Mouse (Mus musculus) forebrain, embryonic 14.5 days (tissue): ENCODE results near the gene Tmem104. TPM values are rescaled to one million over a fixed set of nuclear protein-coding genes. Genes with fewer than 3 reads are reported as not detected.
A peak's percentile ranks its signal among the peaks of the same experiment; 100 is the strongest.

Experiments used
- ATAC-seq: fragments of 200-750 bp; cut with Nextera tagmentation; 2 replicates; pipeline ENCODE4 v1.8.0; 2017; ENCODE audit warnings: mild to moderate bottlenecking, moderate library complexity
- DNase-seq: peaks from one replicate; pipeline ENCODE4 v3.0.0-alpha.2; 2015; ENCODE audit warnings: low spot score
- H3K27ac ChIP-seq: fragments of 300-500 bp; sonication (generic); 2 replicates; pipeline ENCODE4 v1.5.1; 2014; ENCODE audit warnings: low read depth, mild to moderate bottlenecking, control low read depth, low read length, moderate library complexity
- H3K27me3 ChIP-seq: fragments of 300-500 bp; sonication (generic); replicated peaks from 2 replicates; pipeline ENCODE4 v1.6.1; 2014; ENCODE audit warnings: low read length, control low read depth, mixed read lengths; ENCODE audit not compliant: control insufficient read depth, insufficient read depth
- H3K36me3 ChIP-seq: fragments of 300-500 bp; sonication (generic); 2 replicates; pipeline ENCODE4 v1.6.1; 2014; ENCODE audit warnings: low read length, control low read depth; ENCODE audit not compliant: control insufficient read depth, insufficient read depth
- H3K4me1 ChIP-seq: fragments of 300-500 bp; sonication (generic); 2 replicates; pipeline ENCODE4 v1.6.1; 2014; ENCODE audit warnings: antibody characterized with exemption, low read length, control low read depth; ENCODE audit not compliant: control insufficient read depth, insufficient read depth
- H3K4me2 ChIP-seq: fragments of 300-500 bp; sonication (generic); 2 replicates; pipeline ENCODE4 v1.6.1; 2014; ENCODE audit warnings: mild to moderate bottlenecking, control low read depth, low read length
- H3K4me3 ChIP-seq: fragments of 300-500 bp; sonication (generic); 2 replicates; pipeline ENCODE4 v1.5.1; 2014; ENCODE audit warnings: low read depth, low read length, control low read depth
- H3K9ac ChIP-seq: fragments of 300-500 bp; sonication (generic); 2 replicates; pipeline ENCODE4 v1.6.1; 2014; ENCODE audit warnings: mild to moderate bottlenecking, low read length, control low read depth, moderate library complexity
- H3K9me3 ChIP-seq: fragments of 300-500 bp; sonication (generic); replicated peaks from 2 replicates; pipeline ENCODE4 v1.6.1; 2016; ENCODE audit warnings: low read length, control low read depth, mixed read lengths; ENCODE audit not compliant: control insufficient read depth
- WGBS: fragments of 180-500 bp; shearing (Covaris S2); extraction: QIAGEN DNeasy Blood & Tissue Kit; methylation state at CpG from one replicate; pipeline ENCODE4 v1.1.7; 2014; 5-methylcytosine and 5-hydroxymethylcytosine counted together
- polyA plus RNA-seq: library from polyadenylated mRNA; unstranded; fragments of >200 nt; fragmentation: Nextera tagmentation; extraction: Ambion mirVana; gene quantifications from 2 replicates; pipeline ENCODE4 v1.2.1, GENCODE M21; 2014

Tmem104 gene
- polyA plus RNA-seq, 1 experiment from 2014 or later, result 6.3 TPM

DNA sequence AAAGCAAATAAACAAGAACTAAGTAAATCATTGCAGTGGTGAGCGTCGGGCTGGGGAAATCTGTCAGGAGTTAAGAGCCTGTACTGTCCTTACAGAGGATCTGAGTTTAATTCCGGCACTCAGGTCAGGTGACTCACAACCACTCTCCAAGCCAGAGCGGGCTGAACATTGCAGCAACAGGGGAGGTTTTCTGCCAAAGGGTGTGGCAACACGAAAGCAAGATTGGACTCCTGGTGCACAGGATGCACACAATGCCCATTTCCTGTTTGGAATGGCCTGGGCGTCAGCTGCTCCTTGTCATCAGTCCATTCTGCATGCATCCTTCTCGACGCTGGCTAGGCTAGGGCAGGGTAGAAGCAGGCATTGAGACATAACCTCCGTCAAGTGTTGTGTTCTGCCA is 32.0 kb downstream of the Tmem104 start:
- DNase-seq (no peak), ATAC-seq (no peak)
- H3K27me3 ChIP-seq, result no peaks in the 10 kb centered on the region; the same call in 1 of the 2 replicates
- H3K4me3 ChIP-seq, result no peak overlapping the region
- no peak overlapping the region for H3K4me2 ChIP-seq
- H3K9me3 ChIP-seq, result no peaks in the 10 kb centered on the region
- H3K27ac ChIP-seq, result no peak overlapping the region
- no peak overlapping the region for H3K9ac ChIP-seq
- H3K36me3 ChIP-seq, result no peaks in the 10 kb centered on the region
- H3K4me1 ChIP-seq, result peaks cover 23% of the 10 kb centered on the region
- WGBS, result 83% methylated on average over 9 of the region's 9 CpGs

DNA sequence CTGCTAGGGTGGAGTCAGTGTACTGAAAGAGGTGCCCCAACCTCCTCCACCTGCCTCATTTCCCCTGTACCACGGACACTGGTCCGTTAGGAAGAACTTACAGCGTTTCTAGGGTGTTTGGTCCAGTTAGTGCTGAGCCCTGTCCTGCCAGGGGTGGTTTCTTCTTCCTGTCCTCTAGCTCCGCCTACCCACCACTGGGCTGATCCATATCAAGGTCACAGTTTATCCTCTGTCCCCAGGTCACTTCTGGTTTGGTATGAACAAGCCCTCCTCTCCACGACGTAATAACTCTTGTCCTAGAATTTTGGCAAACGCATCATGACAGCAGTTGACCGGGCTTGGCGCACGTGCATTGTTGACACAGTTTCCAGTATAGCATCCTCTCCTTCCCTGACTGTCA is 32.4 kb downstream of the Tmem104 start:
- WGBS, result 97% methylated on average over 10 of the region's 10 CpGs
- no peak for ATAC-seq

DNA sequence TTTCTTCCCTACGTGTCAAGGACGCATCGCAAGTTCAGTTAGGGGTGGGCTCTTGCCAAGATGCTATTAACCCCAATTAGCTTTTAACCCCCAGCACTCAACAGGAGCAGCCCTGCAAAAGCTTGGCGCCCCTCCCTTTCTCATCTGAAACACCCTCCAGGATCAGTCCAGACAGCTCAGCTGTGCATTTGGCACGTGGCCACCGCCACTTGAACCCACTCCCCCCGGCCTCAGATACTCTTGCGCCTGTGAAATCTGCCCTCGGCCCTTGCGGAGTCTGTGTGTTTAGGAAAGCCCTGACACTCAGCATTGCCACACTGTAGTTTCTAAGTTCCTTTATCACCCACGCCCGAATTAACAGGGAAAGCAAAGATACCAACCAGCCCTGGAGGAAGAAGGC is 34.8 kb downstream of the Tmem104 start:
- H3K27ac ChIP-seq, result no peak overlapping the region
- WGBS, result 39% methylated on average over 12 of the region's 12 CpGs

More for the DNA sequence above, 32.4 kb downstream of the Tmem104 start:
- Histone ChIP-seq H3K9me3 (no peaks in the 10 kb centered on the region), H3K27me3 (no peaks in the 10 kb centered on the region; the same call in 1 of the 2 replicates), H3K36me3 (no peaks in the 10 kb centered on the region), H3K27ac (no peak overlapping the region), H3K4me2 (no peak overlapping the region), H3K4me1 (peaks cover 24% of the 10 kb centered on the region), H3K4me3 (no peak overlapping the region), H3K9ac (no peak overlapping the region)
- DNase-seq, result no peak

DNA sequence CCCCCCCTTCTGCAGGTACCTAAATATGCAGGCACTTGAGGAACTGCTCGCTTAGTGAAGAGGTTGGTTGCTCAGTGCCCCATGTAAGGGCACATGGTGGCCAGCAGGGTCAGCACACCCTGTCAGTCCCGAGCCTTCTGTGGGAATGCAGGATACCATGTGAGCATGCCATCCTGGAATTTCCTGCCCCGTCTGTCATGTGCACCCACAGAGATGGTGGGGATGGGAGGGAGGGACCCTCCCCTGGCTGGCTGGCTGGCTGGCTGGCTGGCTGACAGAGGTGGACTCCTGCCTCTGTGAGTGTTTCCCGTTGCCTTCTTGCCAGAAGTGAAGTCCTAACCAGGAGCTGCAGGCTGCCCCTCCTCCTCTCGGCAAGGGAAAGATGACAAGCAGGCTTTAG is 35.3 kb downstream of the Tmem104 start:
- 48% methylated on average over 5 of the region's 5 CpGs for WGBS
- Histone ChIP-seq H3K4me3 (no peak overlapping the region), H3K27ac (no peak overlapping the region), H3K9ac (no peak overlapping the region), H3K36me3 (no peaks in the 10 kb centered on the region), H3K4me1 (peaks cover 48% of the 10 kb centered on the region), H3K4me2 (no peak overlapping the region), H3K27me3 (no peaks in the 10 kb centered on the region), H3K9me3 (no peaks in the 10 kb centered on the region)
- no peak for DNase-seq
- ATAC-seq, result no peak

More for the DNA sequence above, 34.8 kb downstream of the Tmem104 start:
- Histone ChIP-seq H3K9me3 (no peaks in the 10 kb centered on the region), H3K4me2 (no peak overlapping the region), H3K36me3 (no peaks in the 10 kb centered on the region), H3K4me1 (peaks cover 47% of the 10 kb centered on the region), H3K27me3 (no peaks in the 10 kb centered on the region), H3K9ac (no peak overlapping the region), H3K4me3 (no peak overlapping the region)
- peak; percentile 69 for DNase-seq
- peak; percentile 30; the same call in 1 of the 2 replicates for ATAC-seq

DNA sequence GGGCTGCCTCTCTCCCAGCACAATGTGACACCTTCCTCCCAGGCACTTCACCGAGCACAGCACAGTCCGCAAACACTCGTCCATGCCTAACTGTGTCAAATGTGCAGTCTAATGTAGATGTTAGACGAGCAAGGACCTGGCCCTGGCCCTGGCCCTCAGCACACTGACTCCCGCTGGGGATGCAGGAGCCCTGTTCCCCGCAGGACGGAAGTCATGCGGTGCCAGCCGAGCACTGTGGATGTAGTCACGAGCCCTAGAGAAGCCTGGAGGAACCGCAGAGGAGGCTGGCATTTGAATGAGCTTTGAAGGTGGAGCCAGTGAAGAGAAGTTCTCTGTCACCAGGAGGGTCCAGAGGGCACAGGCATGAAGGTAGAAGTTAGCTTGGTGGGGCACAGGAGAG is 36.2 kb downstream of the Tmem104 start:
- 74% methylated on average over 11 of the region's 11 CpGs for WGBS
- Histone ChIP-seq H3K9me3 (no peaks in the 10 kb centered on the region), H3K4me3 (no peak overlapping the region), H3K27ac (no peak overlapping the region), H3K9ac (peak overlapping the region; percentile 5; the same call in 1 of the 2 replicates), H3K27me3 (no peaks in the 10 kb centered on the region), H3K36me3 (no peaks in the 10 kb centered on the region), H3K4me1 (peaks cover 54% of the 10 kb centered on the region), H3K4me2 (no peak overlapping the region)
- DNase-seq, result no peak
- ATAC-seq, result no peak

DNA sequence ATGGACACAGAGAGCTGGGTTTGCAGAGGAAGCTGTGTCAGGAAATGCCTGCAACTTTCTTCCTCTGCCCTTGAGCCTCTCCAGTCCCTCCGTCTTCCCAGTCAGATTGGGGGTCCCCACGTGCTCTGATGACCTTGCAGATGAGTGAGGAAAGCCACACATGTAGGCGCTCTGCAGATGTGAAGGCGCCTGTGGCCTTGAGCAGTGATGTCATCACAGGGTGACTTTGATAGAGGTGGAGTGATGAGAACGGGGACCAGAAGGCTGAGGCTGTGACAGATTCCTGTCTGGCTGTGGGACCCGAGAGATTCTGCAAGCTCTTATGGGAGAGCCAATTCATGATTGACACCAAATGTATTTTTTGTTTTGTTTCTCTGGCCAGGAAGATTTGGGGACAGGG is 36.6 kb downstream of the Tmem104 start:
- no peaks in the 10 kb centered on the region for H3K9me3 ChIP-seq
- H3K4me1 ChIP-seq, result peaks cover 54% of the 10 kb centered on the region
- ATAC-seq (no peak), DNase-seq (no peak)
- H3K36me3 ChIP-seq, result no peaks in the 10 kb centered on the region
- WGBS, result 79% methylated on average over 6 of the region's 6 CpGs
- H3K4me3 ChIP-seq, result no peak overlapping the region
- H3K27me3 ChIP-seq, result no peaks in the 10 kb centered on the region
- H3K27ac ChIP-seq, result no peak overlapping the region
- no peak overlapping the region for H3K4me2 ChIP-seq
- no peak overlapping the region; the same call in 1 of the 2 replicates for H3K9ac ChIP-seq

DNA sequence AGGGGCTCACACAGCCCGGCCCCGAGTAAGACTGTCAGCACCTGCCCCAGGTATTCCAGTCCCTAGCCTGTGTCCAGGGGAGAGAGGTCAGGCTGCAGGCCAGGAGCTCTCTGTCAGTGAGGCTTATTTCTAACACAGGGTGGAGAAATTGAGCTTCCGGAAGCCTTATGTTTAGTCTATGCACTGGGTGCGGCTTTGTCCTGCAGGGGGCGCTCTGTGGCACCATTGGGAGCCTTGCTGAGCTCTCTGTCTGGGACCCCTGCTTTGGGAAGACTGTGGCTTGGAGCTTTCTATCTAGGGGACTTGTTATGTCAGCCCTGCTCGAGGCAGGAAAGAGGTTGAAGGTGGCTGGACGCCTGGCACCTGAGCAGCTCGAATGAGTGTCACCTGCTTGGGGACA is 37.6 kb downstream of the Tmem104 start:
- 0 out of 2 replicates have a peak, but pooled peaks have one; percentile 26 for ATAC-seq
- Histone ChIP-seq H3K9ac (no peak overlapping the region), H3K9me3 (no peaks in the 10 kb centered on the region), H3K27me3 (no peaks in the 10 kb centered on the region), H3K4me2 (no peak overlapping the region), H3K27ac (no peak overlapping the region), H3K4me3 (no peak overlapping the region), H3K4me1 (peaks cover 54% of the 10 kb centered on the region), H3K36me3 (no peaks in the 10 kb centered on the region)
- DNase-seq, result peak; percentile 74
- 42% methylated on average over 8 of the region's 8 CpGs for WGBS

DNA sequence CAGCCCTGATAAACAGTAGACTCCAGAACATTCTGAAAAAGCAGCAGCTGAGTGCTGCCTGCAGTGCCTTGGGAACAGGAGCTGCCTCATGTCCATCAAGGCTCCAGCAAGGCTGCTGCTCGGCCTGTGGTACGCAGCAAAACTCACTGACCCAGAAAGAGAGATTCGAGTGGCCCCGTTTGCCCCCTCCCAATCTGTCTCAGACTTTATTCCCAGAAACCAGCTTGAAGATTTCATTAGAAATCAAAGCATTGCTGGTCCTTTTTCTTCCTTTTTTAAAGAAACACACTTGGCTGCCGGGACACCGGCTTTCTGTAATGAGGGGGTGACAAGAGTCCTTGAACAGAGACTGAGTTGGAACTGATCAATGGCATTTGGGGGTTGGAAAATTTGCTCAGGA is 38.0 kb downstream of the Tmem104 start:
- ATAC-seq (no peak), DNase-seq (no peak)
- Histone ChIP-seq H3K27ac (0 out of 2 replicates have a peak overlapping the region, but pooled peaks have one; percentile 21), H3K27me3 (no peaks in the 10 kb centered on the region), H3K36me3 (no peaks in the 10 kb centered on the region), H3K4me2 (no peak overlapping the region), H3K9ac (no peak overlapping the region), H3K4me3 (no peak overlapping the region), H3K4me1 (peaks cover 54% of the 10 kb centered on the region), H3K9me3 (no peaks in the 10 kb centered on the region)
- WGBS, result 42% methylated on average over 6 of the region's 6 CpGs

DNA sequence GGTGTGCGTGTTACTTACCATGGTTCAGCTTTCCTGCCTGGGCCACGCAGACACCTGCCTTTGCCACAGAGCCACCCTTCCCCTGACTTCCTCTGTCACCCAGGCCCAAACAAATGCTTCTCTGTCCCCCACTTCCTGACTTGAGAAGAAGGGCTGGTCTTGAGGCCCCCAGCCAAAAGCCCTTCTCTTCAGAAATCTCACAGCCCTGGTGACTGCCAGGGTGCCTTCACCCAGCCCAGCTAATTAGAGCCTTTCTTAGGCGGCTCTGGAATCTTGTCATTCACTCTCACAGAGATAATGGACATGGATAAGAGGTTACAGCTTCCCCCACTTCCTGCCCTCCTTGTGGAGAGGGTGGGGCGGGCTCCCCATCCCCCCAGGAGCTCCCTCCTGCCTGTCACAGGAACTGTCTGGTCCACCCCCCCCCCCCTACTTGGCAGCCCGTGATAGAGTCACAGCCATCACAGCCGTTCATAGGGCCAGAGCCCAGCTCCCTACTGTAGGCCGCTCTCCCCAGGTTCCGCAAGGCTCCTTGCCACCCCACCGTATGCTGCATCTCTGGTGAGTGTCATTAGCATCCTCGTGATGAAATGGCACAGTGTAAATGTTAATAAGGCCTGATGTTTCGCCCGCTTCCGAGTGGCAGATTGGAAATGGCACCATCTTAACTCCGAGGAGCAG is 39.7 kb downstream of the Tmem104 start:
- Histone ChIP-seq H3K27ac (peak overlapping the region; percentile 74; the same call in 1 of the 2 replicates), H3K9me3 (no peaks in the 10 kb centered on the region), H3K4me3 (no peak overlapping the region), H3K9ac (no peak overlapping the region; the same call in 1 of the 2 replicates), H3K36me3 (no peaks in the 10 kb centered on the region), H3K27me3 (no peaks in the 10 kb centered on the region), H3K4me1 (peaks cover 57% of the 10 kb centered on the region), H3K4me2 (peak overlapping the region; percentile 5; the same call in 1 of the 2 replicates)
- 16% methylated on average over 14 of the region's 14 CpGs for whole genome bisulfite sequencing
- peak; percentile 87 for DNase-seq
- peak; percentile 77 for ATAC-seq
